Mouse (Mus musculus): ENCODE measurements at regions not wholly inside any gene's neighbourhood (a gene's known extent, or its start where the extent isn't known, plus 50 kb on each side); places are given as distances from the start of the nearest gene placed in this dataset.

DNA sequence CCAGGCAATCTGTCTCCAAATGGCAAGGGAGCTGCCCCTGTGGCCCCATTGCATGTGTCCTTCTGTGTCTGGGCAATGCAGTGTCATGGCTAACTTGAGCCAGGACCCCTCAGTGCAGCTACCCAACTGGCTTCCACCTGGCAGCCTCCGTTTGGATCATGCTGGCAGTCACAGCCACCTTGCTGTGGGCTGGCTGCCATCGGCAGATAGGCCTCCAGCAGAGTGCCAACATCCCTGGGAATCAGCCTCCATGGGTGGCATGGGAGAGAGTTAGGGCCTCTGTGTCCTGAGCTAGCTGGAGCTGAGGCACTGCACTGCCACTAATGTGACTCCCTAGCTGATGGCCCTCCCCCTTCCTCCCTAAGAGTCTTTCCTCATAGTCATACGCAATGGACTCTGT, 174.7 kb upstream of the Fam19a5 start:
- DNase-seq (ENCODE audit: low spot score) (no peak), ATAC-seq (ENCODE audit: low FRiP score, low read depth) (no peak)
- Histone ChIP-seq H3K36me3 (ENCODE audit: control insufficient read depth, insufficient read depth, low read length) (no peaks in the 10 kb centered on the region), H3K9me3 (ENCODE audit: control insufficient read depth, low read length) (no peaks in the 10 kb centered on the region; the same call in 1 of the 2 replicates), H3K4me2 (replicated peaks; ENCODE audit: low read depth, low read length, severe bottlenecking) (no peak overlapping the region), H3K27ac (replicated peaks; ENCODE audit: low read depth, low read length) (no peak overlapping the region), H3K27me3 (ENCODE audit: control insufficient read depth, insufficient read depth, low read length) (no peaks in the 10 kb centered on the region), H3K9ac (ENCODE audit: low read depth, low read length, severe bottlenecking) (no peak overlapping the region), H3K4me1 (ENCODE audit: control insufficient read depth, insufficient read depth, low read length) (no peaks in the 10 kb centered on the region), H3K4me3 (replicated peaks; ENCODE audit: low read length) (no peak overlapping the region)
- WGBS: 89% methylated on average over 3 of the region's 3 CpGs
- TF ChIP-seq POLR2A (IDR thresholded peaks at IDR 0.05; ENCODE audit: borderline replicate concordance, extremely low read depth, insufficient read depth, insufficient read length): no peak

DNA sequence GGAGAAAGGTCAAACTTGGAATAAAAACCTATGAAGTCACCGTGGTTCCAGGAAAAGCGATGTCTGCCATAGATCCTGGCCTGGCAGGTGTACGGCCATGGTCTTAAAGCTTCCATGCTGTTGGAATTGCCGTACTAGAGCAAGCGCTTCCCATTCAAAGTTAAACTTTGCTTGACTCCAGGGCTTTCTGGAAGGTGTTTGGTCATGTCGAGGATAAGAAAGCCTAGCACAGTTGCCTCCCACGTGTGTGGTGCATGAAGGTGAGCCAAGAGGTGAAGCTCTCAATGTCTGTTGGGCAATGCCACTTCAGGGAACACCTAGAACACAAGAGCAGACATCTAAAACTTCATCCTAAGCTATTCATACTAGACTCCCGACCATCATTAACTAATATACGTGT, 174.3 kb upstream of the Fam19a5 start:
- Histone ChIP-seq H3K4me3 (replicated peaks; ENCODE audit: low read length) (no peak overlapping the region), H3K4me1 (ENCODE audit: control insufficient read depth, insufficient read depth, low read length) (no peaks in the 10 kb centered on the region), H3K9ac (ENCODE audit: low read depth, low read length, severe bottlenecking) (no peak overlapping the region), H3K27me3 (ENCODE audit: control insufficient read depth, insufficient read depth, low read length) (no peaks in the 10 kb centered on the region), H3K27ac (replicated peaks; ENCODE audit: low read depth, low read length) (no peak overlapping the region), H3K36me3 (ENCODE audit: control insufficient read depth, insufficient read depth, low read length) (no peaks in the 10 kb centered on the region), H3K9me3 (ENCODE audit: control insufficient read depth, low read length) (no peaks in the 10 kb centered on the region; the same call in 1 of the 2 replicates), H3K4me2 (replicated peaks; ENCODE audit: low read depth, low read length, severe bottlenecking) (no peak overlapping the region)
- ATAC-seq (ENCODE audit: low FRiP score, low read depth): no peak
- WGBS: 83% methylated on average over 9 of the region's 9 CpGs
- TF ChIP-seq POLR2A (IDR thresholded peaks at IDR 0.05; ENCODE audit: borderline replicate concordance, extremely low read depth, insufficient read depth, insufficient read length): no peak
- DNase-seq (ENCODE audit: low spot score): no peak

DNA sequence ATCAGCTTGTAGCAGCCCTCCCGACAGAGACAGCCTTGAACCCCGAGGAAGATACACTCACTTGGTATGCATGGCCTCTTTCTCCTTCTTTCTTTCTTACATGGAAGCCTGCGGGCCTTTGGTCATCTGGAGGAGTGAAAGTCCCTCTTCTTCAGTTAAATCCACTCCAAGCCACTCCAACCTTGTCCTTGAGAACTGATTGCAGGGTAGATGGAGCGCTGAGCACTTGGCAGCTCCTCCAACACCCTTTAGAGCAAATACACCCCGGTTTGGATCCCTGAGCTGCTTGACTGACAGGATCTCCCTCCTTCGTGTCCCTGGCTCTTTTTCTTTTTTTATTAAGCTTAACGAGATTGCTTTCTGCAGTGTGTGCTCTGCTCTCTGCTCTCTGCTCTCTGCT, 173.3 kb upstream of the Fam19a5 start:
- Histone ChIP-seq H3K9me3 (ENCODE audit: control insufficient read depth, low read length) (no peaks in the 10 kb centered on the region; the same call in 1 of the 2 replicates), H3K9ac (ENCODE audit: low read depth, low read length, severe bottlenecking) (no peak overlapping the region), H3K36me3 (ENCODE audit: control insufficient read depth, insufficient read depth, low read length) (no peaks in the 10 kb centered on the region), H3K27ac (replicated peaks; ENCODE audit: low read depth, low read length) (no peak overlapping the region), H3K4me1 (ENCODE audit: control insufficient read depth, insufficient read depth, low read length) (no peaks in the 10 kb centered on the region), H3K27me3 (ENCODE audit: control insufficient read depth, insufficient read depth, low read length) (no peaks in the 10 kb centered on the region), H3K4me2 (replicated peaks; ENCODE audit: low read depth, low read length, severe bottlenecking) (no peak overlapping the region), H3K4me3 (replicated peaks; ENCODE audit: low read length) (no peak overlapping the region)
- WGBS: 71% methylated on average over 7 of the region's 7 CpGs
- no peak for DNase-seq (ENCODE audit: low spot score)
- no peak for TF ChIP-seq POLR2A (IDR thresholded peaks at IDR 0.05; ENCODE audit: borderline replicate concordance, extremely low read depth, insufficient read depth, insufficient read length)
- no peak for ATAC-seq (ENCODE audit: low FRiP score, low read depth)

DNA sequence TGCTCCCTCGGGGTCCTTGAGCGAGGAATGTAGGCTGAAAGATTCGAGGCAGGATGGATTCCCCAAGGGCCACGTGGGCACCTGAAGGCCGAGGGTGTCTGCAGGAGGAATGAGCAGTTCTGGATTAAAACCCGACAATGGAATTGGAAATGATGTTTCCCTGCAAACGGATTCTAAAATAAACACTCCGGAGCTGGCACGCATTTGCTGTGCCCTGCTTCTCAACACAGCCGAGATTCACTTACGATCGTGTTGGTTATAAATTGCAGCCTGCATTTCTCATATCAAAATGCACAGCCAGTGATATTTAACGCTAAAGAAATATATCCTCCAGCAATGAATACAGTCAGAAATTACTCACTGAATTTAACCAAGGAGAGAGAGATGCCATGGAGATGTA, 169.4 kb upstream of the Fam19a5 start:
- no peak for TF ChIP-seq POLR2A (IDR thresholded peaks at IDR 0.05; ENCODE audit: borderline replicate concordance, extremely low read depth, insufficient read depth, insufficient read length)
- no peak overlapping the region for H3K27ac ChIP-seq (replicated peaks; ENCODE audit: low read depth, low read length)
- no peaks in the 10 kb centered on the region for H3K9me3 ChIP-seq (ENCODE audit: control insufficient read depth, low read length)
- H3K4me3 ChIP-seq (replicated peaks; ENCODE audit: low read length): no peak overlapping the region
- 77% methylated on average over 13 of the region's 13 CpGs for WGBS
- H3K36me3 ChIP-seq (ENCODE audit: control insufficient read depth, insufficient read depth, low read length): no peaks in the 10 kb centered on the region
- H3K27me3 ChIP-seq (ENCODE audit: control insufficient read depth, insufficient read depth, low read length): no peaks in the 10 kb centered on the region
- DNase-seq (ENCODE audit: low spot score) (no peak), ATAC-seq (ENCODE audit: low FRiP score, low read depth) (no peak)
- H3K4me2 ChIP-seq (replicated peaks; ENCODE audit: low read depth, low read length, severe bottlenecking): no peak overlapping the region
- H3K4me1 ChIP-seq (ENCODE audit: control insufficient read depth, insufficient read depth, low read length): no peaks in the 10 kb centered on the region
- no peak overlapping the region for H3K9ac ChIP-seq (ENCODE audit: low read depth, low read length, severe bottlenecking)

DNA sequence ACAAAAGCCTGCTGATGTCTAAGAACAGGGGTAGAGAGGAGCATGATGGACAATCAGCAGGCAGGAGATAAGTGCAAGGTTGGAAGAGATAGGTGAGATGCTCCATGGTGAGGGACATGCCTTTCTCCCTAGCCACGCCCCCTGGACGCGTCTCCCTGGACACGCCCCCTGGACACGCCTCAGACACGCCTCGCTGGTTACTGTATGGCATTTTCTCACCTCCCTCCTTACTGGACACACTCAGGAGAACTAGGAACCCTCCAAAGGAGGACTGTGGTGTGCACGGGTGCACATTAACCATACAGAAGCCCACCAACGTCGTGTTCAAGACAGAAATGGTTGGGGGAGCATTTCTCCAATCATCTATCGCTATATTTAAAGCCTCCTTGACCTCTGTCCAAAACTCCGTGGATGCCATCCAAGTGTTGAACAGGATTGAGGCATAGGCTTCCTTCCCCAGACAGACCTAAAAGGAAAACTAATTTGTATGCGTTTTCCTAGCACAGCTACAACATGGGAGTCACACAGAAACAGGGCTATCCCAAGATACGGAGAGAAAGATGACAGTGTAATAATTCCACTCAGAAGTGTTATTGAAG, 168.4 kb upstream of the Fam19a5 start:
- TF ChIP-seq POLR2A (IDR thresholded peaks at IDR 0.05; ENCODE audit: borderline replicate concordance, extremely low read depth, insufficient read depth, insufficient read length): no peak
- Histone ChIP-seq H3K4me2 (replicated peaks; ENCODE audit: low read depth, low read length, severe bottlenecking) (no peak overlapping the region), H3K4me1 (ENCODE audit: control insufficient read depth, insufficient read depth, low read length) (no peaks in the 10 kb centered on the region), H3K9me3 (ENCODE audit: control insufficient read depth, low read length) (no peaks in the 10 kb centered on the region), H3K27ac (replicated peaks; ENCODE audit: low read depth, low read length) (no peak overlapping the region), H3K4me3 (replicated peaks; ENCODE audit: low read length) (no peak overlapping the region), H3K9ac (ENCODE audit: low read depth, low read length, severe bottlenecking) (no peak overlapping the region), H3K36me3 (ENCODE audit: control insufficient read depth, insufficient read depth, low read length) (no peaks in the 10 kb centered on the region), H3K27me3 (ENCODE audit: control insufficient read depth, insufficient read depth, low read length) (no peaks in the 10 kb centered on the region)
- ATAC-seq (ENCODE audit: low FRiP score, low read depth) (no peak), DNase-seq (ENCODE audit: low spot score) (no peak)
- 79% methylated on average over 11 of the region's 14 CpGs for WGBS
